Mouse (Mus musculus): Measurements from ENCODE around the gene Abhd17b.
"Not testable (repeated sequence)": the region's sequence is repeated elsewhere in the genome, so short reads cannot be mapped to it uniquely, and the experiment has no call there.

Gene Abhd17b

DNA sequence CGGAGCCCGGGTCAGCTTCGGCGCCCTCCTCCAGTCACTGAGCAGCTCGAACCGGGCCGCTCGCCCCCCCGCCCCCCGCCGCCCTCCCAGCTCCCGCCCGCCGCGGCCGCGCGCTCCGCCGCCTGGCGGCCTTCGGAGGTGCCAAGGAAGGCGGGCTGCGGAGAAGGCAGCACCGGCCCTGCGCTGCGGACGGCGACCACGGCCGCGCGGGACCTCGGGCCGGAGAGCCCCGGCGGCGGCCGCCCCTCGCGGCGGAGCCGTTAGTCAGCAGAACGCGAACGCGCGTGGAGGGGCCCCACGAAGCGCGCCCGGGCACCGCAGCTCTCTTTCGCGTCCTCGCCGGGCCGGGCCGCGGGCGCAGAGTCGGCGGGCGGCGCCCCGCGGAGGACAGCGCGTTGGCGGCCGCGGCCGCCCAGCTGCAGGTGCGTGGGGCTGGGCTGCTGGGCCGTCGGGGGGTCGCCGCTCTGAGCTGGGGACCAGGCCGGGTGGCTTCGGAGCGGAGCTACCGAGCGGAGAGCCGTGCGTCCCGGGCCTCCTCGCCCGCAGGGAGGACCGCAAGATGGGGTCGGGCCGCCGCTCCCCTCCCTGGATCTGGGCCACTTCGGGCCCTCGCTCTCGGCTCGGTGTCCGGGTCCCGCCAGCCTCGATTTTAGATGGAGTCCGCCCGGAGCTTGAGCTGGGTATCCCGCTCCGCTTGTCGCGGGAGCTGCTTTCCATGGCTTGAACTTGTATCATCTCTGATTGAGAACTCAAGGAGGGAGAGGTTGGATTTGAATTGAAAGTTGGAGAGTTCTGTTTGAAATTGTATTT is at the start of gene Abhd17b:
TSS of gene Abhd17b (plus strand) at position 14 of the 810 bp plus-strand sequence.
- peak; percentile 12 for DNase-seq (ENCODE audit: low read depth, low spot score)

DNA sequence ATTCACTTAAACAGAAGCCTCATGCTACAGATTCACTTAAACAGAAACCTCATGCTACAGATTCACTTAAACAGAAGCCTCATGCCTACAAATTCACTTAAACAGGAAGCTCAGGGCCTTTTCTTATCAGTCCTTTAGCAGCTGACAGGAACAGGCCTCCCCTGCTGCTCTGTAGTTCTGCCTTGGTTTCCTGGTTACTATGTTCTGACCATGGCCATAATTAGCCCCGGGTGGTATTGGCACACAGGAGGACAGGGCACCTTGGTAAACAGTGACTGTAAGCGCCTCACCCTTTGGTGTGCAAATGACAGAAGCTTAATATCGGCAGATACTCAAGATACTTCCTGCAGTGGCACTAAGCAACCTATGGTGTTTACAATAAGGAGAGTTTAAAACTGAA is 49.1 kb upstream of the Abhd17b start:
- no peak for DNase-seq (ENCODE audit: low read depth, low spot score)

DNA sequence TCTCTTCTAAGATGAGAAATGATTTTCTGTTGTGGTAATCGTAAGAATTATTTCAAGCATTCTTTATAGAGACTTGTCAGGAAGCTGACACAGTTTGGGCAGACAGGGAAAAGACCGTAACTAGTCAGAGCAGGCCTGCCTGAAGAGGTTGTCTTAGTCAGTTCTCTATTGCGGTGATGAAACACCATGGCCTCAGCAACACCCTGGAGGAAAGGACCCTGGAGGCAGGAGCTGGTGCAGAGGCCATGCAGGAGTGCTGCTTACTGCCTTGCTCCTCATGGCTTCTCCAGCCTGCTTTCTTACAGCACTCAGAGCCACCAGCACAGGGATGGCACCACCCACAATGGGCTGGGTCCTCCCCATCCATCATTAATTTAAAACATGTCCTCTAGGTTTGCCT is 47.7 kb upstream of the Abhd17b start:
- DNase-seq (ENCODE audit: low read depth, low spot score) = no peak

DNA sequence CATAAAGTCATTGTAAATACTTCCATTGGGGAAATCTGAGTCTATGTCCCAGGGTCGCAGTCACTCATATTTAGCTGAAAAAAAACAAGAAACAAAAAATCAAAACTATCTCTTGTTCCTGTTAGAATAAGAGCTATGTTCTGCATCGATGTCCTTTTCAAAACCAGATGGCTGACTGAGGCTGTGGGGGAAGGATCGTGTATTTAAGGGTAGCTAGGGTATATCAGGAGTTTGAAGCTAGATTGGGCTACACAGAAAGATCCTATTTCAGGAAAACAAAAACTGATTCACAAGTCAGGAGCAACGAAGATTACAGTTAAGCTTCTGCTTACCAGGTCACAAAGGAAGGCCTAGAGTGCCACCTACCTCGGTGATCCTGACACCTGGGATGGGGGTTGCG is 42.7 kb upstream of the Abhd17b start:
- no peak for DNase-seq (ENCODE audit: low read depth, low spot score)

DNA sequence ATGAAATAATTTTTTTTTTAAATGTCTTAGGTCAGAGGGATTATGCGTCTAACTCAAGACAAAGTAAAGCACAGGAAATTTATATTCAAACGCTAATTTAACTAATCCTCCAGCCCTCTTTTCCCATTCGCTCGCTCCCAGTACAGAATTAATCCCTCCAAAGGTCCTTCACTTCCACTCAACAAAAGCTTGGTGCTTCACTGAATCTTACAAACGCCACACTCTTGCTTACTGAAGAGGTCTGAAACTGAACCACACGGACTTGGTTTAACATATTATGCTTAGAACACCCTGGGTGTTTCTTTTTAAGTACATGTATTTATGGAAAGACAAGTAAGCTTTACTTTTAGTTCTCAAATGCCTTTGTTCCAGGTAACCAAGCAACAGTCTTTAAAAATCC is 41.7 kb upstream of the Abhd17b start:
- DNase-seq (ENCODE audit: low read depth, low spot score) = no peak

DNA sequence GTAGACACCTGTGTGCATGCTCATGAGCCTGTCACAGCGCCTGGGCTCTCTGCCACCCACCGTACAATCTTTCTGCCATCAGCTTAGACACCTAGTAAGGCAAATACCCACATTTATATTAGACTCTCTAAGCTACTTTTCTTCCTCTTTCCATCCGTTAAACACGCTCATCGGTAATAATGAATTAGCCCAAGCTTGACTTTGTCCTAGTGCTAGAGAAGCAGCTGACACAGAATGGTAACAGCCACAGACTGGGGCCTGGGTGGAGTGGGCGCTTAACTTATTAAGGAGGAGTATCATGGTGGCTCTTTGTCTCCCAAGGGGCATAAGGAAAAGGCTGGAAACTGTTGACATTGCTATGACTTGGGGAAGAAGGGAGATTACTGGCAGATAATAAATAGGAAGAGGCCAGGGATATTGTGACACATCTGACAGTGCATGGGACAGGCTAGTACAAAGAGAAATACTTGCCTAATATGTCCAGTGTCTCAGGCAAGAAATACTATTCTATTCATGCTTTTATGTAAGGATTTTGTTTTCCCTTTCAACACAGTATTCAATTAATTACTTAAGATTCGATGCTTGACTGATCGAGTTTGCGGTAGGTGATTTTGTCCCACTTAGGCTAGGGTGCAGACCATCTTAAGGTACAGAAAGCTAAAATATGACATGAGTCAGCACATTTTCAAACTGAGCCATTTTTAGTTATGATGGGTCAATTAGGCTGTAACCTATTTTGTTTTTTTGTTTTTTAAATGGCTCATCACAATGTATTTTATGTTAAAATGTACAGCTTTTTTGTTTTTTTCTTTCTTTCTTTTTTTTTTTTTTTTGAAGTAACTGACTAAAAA is 41.0 kb upstream of the Abhd17b start:
- no peak for DNase-seq (ENCODE audit: low read depth, low spot score)

DNA sequence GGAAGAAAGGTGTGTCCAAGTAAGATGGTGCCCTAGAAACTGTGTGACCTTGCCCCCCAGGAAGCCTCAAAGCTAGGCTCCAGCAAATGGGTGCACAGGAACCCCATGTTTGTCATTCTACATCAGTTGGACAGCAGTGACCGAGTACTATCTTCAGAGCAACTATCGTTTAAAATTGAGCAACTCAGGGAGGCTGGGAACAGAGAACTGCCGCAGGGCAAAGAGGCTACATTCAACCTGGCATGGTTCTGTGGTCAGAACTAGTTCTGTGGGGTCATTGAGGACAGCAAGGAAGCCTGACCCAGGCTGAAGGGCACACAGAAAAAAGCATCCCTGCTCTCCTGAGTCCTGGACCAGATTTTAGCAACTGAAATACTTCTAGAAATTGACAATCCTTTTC is 37.2 kb upstream of the Abhd17b start:
- no peak for DNase-seq (ENCODE audit: low read depth, low spot score)

DNA sequence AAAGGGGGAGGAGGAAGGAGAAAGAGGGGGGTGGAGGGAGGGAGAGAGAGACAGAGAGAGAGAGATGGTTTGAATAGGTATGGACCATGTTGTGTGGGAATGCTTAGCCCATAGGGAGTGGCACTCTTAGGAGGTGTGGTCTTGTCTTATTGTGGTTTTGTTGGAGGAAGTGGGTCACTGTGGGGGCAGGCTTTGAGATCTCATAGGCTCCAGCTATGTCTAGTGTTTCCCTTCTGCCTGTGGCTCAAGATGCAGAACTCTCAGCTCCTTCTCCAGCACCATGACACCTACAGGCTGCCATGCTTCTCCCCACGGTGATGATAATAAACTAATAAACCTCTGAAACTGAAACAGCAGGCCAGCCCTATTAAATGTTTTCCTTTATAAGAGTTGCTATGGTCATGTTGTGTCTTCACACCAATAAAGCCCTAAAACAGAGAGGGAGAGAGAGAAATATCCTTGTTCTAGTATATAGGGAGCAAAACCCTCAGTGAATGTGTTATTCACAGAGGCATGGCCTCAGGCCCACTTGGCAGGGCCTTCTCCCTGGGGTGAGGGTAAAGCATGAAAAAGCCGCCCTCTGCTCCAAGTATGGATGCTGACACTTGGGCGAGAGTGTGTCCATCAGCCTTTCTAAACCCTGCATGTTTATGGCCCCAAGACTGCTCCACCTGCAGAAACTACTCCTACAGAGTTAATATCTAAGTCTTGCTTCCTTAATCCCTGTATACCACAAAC is 29.4 kb upstream of the Abhd17b start:
- no peak for DNase-seq (ENCODE audit: low read depth, low spot score)

DNA sequence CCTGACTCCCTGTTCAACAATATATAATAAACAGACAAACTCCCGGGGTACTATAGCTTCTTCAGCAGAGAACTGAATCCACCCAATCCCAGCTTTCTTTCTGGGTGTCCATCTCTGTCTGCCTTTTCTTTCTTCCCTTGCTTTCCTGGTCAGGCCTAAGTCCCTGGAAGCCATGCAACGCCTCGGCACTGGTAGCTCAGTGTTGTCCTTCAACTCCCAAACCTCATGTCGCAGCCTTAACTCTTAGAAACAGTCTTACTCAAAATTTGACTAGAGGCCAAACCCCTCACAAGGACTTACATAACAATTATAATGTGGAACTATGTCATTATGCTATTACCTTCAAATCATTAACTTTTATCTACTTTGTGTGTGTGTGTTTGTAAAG is 28.8 kb upstream of the Abhd17b start:
- DNase-seq (ENCODE audit: low read depth, low spot score) = no peak

DNA sequence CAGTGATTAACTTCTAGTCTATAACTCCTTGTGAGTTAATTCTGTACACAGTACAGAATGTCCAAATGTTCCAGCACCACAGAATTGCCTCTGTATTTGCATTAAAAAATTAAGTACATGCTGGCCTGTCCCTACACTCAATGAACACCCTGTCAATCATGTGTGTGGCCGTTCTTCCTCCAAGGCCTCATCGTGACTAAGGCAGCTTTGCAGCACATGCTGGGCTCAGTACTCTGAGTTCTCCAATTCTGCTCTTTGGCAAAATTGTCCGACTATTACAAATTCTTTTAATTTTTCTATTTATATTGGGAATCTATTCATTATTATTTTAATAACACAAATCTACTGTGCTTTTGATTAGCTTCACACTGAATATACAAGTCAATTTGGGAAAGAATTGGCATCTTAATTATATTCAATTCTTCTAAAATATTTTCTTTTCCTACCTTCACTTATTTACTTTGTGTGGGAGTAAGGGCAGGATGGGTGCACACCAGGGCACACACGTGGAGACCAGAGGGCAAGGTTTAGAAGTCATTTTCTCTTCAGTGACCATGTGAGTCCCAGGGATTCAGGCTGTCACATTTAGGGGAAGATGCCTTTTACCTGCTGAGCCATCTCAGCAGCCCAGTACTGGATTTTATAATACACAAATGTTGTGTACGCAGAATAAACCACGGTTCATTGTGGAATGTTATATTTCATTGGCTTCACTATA is 26.6 kb upstream of the Abhd17b start:
- DNase-seq (ENCODE audit: low read depth, low spot score) = no peak

DNA sequence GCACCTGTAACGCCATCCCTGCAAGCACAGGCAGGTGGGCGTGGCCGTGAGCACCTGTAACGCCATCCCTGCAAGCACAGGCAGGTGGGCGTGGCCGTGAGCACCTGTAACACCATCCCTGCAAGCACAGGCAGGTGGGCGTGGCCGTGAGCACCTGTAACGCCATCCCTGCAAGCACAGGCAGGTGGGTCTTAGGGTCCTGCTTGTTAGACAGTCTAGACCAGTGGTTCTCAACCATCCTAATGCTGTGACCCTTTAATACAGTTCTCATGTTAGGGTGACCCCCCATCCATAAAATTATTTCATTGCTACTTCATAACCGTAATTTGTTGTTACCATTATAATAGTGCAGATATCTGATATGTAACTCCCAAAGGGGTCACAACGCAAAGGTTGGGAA is 24.5 kb upstream of the Abhd17b start:
- DNase-seq (ENCODE audit: low read depth, low spot score) = not testable (repeated sequence)

DNA sequence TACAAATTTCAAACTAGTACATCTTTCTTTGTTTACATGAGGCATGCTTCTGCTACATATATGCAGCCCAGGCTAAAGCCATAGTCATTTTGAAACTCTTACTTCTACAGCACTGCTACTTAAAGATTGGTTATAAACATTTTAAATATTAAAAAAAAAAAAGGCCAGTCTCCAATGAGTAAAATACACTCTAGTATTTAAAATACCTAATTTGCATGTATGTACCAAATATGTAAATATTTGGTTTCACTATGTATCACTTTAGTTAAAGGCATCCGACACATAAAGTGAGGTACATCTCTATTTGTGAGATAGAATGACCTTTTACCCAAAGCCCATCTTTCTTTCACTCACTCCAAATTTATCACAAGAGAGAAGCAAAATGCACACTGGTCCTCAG is 24.0 kb upstream of the Abhd17b start:
- DNase-seq (ENCODE audit: low read depth, low spot score) = no peak

DNA sequence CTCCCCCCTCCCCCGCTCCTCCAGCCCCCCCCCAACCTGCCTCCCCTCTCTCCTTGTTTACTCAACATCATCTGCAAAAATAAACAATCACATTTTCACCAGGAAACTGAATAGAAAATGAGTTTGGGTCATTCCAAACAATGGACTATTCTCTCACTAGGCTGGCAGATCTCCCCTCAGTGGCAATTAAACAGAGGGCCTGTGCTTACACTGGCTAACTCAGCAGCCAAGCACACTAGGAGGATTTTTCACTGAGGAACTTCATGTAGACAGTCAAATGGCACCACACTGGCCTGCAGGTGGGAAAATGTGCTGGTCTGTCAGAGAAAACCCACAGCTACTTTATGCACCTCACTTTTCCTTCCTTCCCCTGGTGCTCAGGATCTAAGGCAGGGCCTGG is 23.5 kb upstream of the Abhd17b start:
- no peak for DNase-seq (ENCODE audit: low read depth, low spot score)

DNA sequence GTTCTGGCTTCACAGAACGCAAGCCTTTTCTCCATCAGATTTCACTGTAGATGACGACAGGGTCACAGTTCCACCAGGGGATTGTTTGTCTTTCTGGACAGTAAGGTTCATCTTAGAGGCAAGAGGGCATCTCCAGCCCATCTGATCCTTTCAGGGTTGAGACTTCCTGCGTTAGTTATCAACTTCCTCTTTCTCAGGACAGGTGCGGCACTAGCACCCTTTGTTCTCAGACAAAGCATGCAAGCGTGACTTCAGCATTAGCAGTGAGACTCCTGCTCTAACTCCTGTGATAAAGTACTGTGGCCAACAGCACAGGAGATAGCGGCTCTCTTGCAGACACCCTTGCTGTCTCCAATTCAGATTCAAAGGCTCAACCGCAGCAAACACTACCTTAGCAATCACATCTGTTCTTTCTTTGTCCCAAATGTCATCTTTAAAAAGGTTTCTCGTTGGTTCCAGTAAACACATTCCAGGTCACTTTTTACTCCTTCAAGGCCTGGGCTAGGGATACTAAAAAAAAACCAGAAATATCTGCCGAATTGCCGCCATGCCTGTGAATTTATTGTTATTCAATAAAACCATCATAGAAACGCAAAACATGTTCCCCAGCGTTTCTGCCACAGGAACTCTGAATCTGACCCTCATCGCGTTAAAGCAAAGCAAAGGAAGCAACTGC is 22.2 kb upstream of the Abhd17b start:
- no peak for DNase-seq (ENCODE audit: low read depth, low spot score)

DNA sequence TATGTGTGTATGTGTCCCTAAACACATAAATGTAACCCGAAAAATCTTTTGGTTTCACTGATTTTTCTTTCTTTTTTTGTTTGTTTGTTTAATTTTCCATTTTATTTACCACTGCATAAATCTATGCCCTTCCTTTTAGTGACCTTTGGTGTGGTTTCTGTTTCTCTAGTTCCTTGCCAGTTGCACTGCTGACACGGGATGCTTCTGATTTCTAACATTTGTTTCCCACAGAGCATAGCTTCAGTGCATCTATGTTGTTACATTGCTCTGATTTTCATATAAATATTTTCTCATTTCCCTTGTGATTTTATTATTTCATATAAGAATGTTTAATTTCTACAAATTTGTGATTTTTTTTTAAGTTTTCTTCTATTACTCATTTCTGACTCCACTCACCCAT is 17.6 kb upstream of the Abhd17b start:
- no peak for DNase-seq (ENCODE audit: low read depth, low spot score)

DNA sequence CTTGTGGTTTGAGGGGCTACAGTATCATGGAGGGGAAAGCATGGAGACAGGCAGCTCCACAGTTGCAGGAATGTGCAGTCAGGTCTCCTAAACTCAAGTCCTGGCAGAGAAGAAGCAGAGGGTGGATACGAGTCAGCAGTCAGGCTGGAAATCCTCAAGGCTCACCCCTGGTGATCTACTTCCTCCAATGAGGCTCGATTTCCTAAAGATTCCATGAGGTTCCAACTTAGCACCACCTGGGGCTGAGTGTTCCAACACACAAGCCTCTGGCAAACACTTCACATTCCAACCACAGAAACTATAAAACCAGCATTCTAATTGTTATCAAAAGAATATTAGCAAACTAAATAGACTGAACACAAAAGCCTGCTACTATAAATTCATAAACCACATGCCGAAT is 16.1 kb upstream of the Abhd17b start:
- no peak for DNase-seq (ENCODE audit: low read depth, low spot score)

DNA sequence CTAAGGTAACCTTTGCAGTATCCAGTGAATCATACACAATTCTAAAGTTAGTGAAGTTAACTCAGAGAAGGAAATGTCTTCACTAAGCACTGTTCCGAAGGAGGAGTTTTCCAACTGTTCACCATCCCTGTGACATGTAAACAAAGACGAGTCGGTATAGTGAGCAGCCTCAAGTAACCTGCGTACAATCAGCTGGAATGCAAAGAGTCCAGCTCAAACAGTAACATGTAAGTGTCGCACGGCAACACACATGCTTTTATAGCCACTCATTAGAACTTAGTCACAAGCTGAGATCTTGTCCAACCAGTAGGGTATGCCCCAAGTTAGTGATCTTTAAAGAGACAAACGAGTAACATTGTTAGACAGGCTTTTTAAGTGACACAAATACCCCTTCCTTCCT is 15.3 kb upstream of the Abhd17b start:
- no peak for DNase-seq (ENCODE audit: low read depth, low spot score)

DNA sequence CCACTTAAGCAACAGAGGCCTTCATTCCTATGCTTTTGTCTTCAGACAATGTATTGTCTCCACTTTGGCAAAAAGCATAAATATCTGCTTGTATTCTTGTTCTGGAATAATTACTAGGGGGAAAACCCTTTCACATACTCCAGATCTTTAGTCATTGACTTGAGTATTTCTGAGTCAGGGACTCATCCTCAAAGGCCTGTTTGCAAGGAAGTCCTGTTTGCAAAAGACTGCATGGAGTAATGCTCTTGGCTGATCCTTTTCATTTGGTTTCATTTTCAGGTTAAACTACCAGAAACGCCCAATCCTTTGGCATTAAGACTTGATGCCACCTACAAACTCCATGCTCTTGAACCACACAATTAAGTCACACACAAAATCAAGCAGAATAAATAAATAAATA is 9.1 kb upstream of the Abhd17b start:
- no peak for DNase-seq (ENCODE audit: low read depth, low spot score)

DNA sequence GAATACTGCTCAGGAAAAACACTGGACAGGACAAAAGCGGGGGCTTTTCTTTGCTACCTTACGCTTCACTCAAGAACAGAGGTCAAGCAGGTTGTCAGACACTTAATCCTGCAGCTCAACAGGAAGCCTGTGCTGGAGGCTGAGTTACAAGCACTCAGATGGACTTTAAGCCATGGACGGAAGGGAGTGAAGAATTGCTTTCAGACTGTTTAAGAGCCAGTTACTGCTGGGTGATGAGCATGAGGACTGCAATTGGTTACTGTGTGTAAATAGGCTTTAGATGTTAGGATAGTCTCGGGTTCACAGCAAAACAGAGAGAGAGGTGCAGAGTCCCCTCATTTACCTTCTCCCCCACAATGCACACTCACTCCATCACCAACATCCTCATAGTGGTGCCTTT is 7.7 kb upstream of the Abhd17b start:
- DNase-seq (ENCODE audit: low read depth, low spot score) = no peak

DNA sequence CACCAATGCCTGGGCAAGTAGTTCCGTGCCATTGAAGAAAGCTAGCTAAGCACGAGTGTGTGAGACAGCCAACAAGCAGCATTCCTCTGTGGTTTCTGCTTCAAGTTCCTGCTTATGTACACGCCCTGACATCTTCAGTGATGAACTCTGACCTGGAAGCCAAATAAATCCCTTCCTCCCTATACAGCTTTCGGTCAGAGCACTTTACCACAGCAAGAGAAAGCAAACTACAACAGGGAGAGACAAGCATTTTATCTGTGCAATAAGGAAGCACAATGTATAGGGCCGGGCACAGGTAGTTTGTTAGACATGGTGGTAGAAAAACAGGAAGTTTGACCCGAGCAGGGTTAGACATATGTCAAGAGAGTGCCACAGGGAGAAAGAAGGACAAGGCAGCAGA is 6.8 kb upstream of the Abhd17b start:
- no peak for DNase-seq (ENCODE audit: low read depth, low spot score)

DNA sequence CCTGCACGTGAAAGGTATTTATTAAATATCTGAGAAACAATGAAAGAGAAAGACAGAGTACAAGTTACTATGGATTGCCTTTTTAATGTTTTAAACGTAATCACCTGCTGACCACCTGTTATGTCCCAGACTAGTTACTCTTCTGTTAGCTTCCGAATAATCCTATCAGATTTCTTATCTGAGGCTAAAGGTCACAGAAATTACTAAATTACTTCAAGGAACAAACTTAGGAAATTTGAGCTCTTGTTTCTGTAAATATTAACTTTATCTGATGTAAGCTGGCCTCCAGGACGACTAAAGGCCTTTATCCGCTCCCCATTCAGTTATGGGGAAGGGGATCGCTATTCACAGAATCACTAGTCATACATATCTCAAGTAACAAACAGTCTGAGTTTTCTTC is 1.3 kb upstream of the Abhd17b start:
- no peak for DNase-seq (ENCODE audit: low read depth, low spot score)
